Mouse (Mus musculus) C2C12 (cell line): ENCODE measurements around the gene Fxyd6.

Source experiments
- CTCF ChIP-seq: IDR thresholded peaks from one replicate; pipeline ENCODE4 v1.5.1; 2011; ENCODE audit not compliant: control insufficient read depth, insufficient read depth, insufficient read length
- MYOG ChIP-seq: IDR thresholded peaks from one replicate; pipeline ENCODE4 v1.6.1; 2011; ENCODE audit not compliant: control insufficient read depth, insufficient read length; ENCODE audit errors: extremely low read depth
- USF1 ChIP-seq: IDR thresholded peaks from one replicate; pipeline ENCODE4 v1.6.1; 2011; ENCODE audit warnings: low read depth, mild to moderate bottlenecking, control low read depth, moderate library complexity

- TF ChIP-seq CTCF = no peak
- TF ChIP-seq USF1 = no peak
- no peak for TF ChIP-seq MYOG
These were observed 51.2 kb downstream of the Fxyd6 start for GRCm38 (mm10) chr9:45421209-45421608.
